Mouse (Mus musculus) testis, adult 10 weeks (tissue): Measurements from ENCODE around the gene Iqcb1. TPM values are rescaled to one million over a fixed set of nuclear protein-coding genes. Genes with fewer than 3 reads are reported as not detected.

ENCODE experiments used
- polyA plus RNA-seq: library from polyadenylated mRNA; stranded (reverse); fragments of 350-450 nt; fragmentation: Illumina TruSeq; extraction: RNeasy Lipid Tissue Mini Kit (QIAGEN cat#74804); gene quantifications from one replicate; pipeline ENCODE4 v1.2.3, GENCODE M21; 2014; ENCODE audit warnings: low read depth, low replicate concordance

The Iqcb1 gene
- 180 TPM for polyA plus RNA-seq

DNA sequence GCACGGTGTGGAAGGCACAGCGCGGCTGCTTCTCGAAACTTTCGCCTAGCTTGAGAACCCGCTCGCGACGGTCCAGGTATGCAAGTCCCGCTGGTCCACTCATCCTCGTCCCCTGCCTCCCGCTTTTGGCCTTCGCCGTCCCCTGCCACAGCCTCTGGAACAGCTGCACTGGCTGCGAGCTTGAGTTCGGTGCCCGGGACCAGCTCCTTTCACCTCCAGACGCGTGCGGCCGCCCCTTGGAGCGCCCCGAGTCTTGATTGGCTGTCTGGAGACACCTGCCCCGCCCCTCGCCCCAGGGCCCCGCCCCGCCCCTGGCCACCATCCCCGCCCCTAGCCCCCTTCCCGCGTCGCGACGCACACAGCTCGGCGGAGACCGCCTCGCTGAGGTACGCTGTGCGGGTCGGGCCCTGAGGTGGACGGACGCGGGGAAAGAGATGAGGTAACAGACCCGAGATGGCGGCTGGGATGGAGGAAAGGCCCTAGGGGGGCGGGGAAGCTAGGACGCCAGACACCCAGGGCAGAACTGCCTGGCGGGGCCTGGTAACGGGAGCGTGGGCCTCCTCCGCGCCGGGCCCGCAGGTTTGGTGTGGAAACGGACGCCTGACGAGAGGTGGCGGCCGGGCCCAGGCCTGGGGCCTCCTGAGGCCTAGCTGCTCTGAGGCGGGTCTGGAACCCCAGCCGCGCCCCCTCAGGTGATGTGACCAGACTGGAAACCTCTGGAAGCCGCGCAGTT, at the start of gene Iqcb1:
Iqcb1 (plus strand) TSS at position 332 of the 733 bp plus-strand sequence.

DNA sequence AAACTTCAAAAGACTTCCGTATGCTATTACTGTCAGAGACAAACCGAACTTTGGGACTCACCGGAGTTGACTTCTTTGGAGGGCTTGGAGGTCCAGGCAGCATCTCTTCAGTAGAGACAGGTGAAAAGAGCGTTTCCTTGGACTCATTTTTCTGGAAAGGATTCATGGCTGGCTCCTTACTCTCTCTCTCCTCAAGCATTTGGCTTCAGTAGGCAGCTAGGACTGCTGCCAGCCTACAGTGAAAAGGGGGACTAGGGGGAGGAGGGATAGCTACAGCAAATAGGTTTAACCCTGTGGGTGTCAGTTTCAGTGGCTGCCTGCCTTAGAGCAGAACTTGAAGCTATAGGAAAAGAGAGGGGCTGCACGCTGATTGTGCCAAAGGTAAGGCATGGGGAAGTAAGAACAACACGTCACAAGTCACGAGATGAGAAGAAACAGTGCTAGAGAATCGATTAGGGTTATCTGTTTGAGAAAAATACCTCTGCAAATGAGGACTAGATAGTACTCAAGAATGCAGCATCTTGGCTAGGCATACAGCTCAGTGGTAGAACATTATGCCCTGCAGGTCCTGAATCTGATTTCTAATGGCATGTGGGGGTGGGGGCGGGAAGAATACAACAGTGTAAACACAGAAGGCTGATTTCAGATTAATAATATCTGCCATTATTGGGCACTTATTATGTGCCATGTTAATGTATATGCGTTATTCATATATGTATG, 43.4 kb upstream of the Iqcb1 start, which contains the start of gene Slc15a2:
Slc15a2 (minus strand) TSS at position 369 of the 720 bp plus-strand sequence.

DNA sequence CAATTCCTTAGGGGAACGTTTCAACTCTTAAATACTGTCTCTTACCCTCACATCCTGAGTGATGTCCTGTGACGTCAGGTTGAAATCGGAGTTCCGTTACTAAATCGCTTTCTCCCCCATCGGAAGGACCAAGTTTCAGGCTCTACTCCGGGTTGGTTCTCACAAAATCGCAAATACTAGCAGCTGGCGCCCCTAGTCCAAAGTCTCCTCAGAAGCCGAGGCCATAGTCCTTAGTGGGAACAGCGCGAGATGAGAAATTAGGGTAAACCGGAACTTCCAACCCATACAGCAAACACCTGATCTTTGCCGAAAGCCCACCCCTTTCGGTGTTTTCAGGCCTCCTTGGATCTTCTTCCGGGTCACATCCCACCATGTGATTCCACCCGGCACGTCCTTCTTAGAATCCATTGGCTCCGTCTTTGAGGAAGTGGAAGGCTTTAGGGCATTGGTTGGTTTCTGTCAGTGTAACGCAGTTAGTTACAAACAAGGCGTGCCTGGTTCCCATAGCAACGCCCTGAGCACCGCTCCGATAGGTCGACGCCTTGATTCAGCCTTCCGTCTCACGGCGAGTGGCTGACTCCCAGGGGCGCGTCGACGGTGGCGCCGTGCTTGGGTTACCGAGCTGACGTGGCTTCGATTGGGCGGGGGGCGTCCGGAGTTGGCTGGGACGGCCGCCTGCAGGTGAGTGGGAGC, 46.5 kb downstream of the Iqcb1 start, which contains the start of the genes Eaf2 and Golgb1:
Eaf2 (minus strand) TSS at position 421 of the 693 bp plus-strand sequence.
Golgb1 (plus strand) TSS at position 558 of the 693 bp plus-strand sequence.

Other genes with a start within 250 kb of the Iqcb1 start
- 2.0 TPM for gene Cd86, start 162.3 kb upstream of the Iqcb1 start, polyA plus RNA-seq
- gene Ildr1, start 134.4 kb upstream of the Iqcb1 start, polyA plus RNA-seq, result not detected
- 1.7 TPM for gene Slc15a2, start 43.4 kb upstream of the Iqcb1 start, polyA plus RNA-seq
- 11.9 TPM for gene Eaf2, start 46.6 kb downstream of the Iqcb1 start, polyA plus RNA-seq
- 34.8 TPM for gene Golgb1, start 46.8 kb downstream of the Iqcb1 start, polyA plus RNA-seq
- 0.45 TPM for gene Hcls1, start 106.6 kb downstream of the Iqcb1 start, polyA plus RNA-seq
- 0.32 TPM for gene Fbxo40, start 162.1 kb downstream of the Iqcb1 start, polyA plus RNA-seq
- gene Polq, start 183.4 kb downstream of the Iqcb1 start, polyA plus RNA-seq, result 17.0 TPM